24 mouse cellular contexts compared by ENCODE assay signal in genomic region chr9:48771504-48771903, GRCm38 (mm10).
"Had no signal": no experiment of that assay in that cellular context is flagged by ENCODE, and none has a peak within 500 bp of the region (broad histone marks: within the 10 kb centered on the region; RNA-seq: fewer than 3 reads in every experiment).

No protein-coding gene starts in this region.

- H3K9me3 ChIP-seq: intestine, embryonic 15.5 days; kidney, embryonic 15.5 days; limb, embryonic 13.5 days; liver, embryonic 12.5 days; liver, embryonic 15.5 days; lung, embryonic 15.5 days; midbrain, embryonic 12.5 days; midbrain, embryonic 15.5 days; neural tube, embryonic 12.5 days; neural tube, embryonic 15.5 days; stomach, embryonic 15.5 days had no signal

- H3K4me2 ChIP-seq: intestine, embryonic 15.5 days; kidney, embryonic 15.5 days; limb, embryonic 13.5 days; liver, embryonic 12.5 days; liver, embryonic 15.5 days; lung, embryonic 15.5 days; midbrain, embryonic 12.5 days; midbrain, embryonic 15.5 days; neural tube, embryonic 12.5 days; neural tube, embryonic 15.5 days; stomach, embryonic 15.5 days had no signal

- H3K27ac ChIP-seq: intestine, embryonic 15.5 days; kidney, embryonic 15.5 days; limb, embryonic 13.5 days; liver, embryonic 12.5 days; liver, embryonic 15.5 days; lung, embryonic 15.5 days; midbrain, embryonic 12.5 days; midbrain, embryonic 15.5 days; neural tube, embryonic 12.5 days; neural tube, embryonic 15.5 days; stomach, embryonic 15.5 days had no signal

- H3K9ac ChIP-seq: intestine, embryonic 15.5 days; kidney, embryonic 15.5 days; limb, embryonic 13.5 days; liver, embryonic 12.5 days; liver, embryonic 15.5 days; lung, embryonic 15.5 days; midbrain, embryonic 12.5 days; midbrain, embryonic 15.5 days; neural tube, embryonic 12.5 days; neural tube, embryonic 15.5 days; stomach, embryonic 15.5 days had no signal

- H3K36me3 ChIP-seq: intestine, embryonic 15.5 days; kidney, embryonic 15.5 days; limb, embryonic 13.5 days; liver, embryonic 12.5 days; liver, embryonic 15.5 days; lung, embryonic 15.5 days; midbrain, embryonic 12.5 days; midbrain, embryonic 15.5 days; neural tube, embryonic 12.5 days; neural tube, embryonic 15.5 days; stomach, embryonic 15.5 days had no signal

- H3K4me1 ChIP-seq: intestine, embryonic 15.5 days; kidney, embryonic 15.5 days; limb, embryonic 13.5 days; liver, embryonic 12.5 days; liver, embryonic 15.5 days; lung, embryonic 15.5 days; midbrain, embryonic 12.5 days; neural tube, embryonic 12.5 days; neural tube, embryonic 15.5 days; stomach, embryonic 15.5 days had no signal

- ATAC-seq: intestine, embryonic 15.5 days; liver, embryonic 12.5 days; midbrain, embryonic 15.5 days had no signal

- H3K27me3 ChIP-seq: intestine, embryonic 15.5 days; kidney, embryonic 15.5 days; liver, embryonic 15.5 days; lung, embryonic 15.5 days; midbrain, embryonic 12.5 days; midbrain, embryonic 15.5 days; neural tube, embryonic 12.5 days; neural tube, embryonic 15.5 days; stomach, embryonic 15.5 days had no signal

- H3K4me3 ChIP-seq: intestine, embryonic 15.5 days; kidney, embryonic 15.5 days; limb, embryonic 13.5 days; liver, embryonic 12.5 days; liver, embryonic 15.5 days; lung, embryonic 15.5 days; midbrain, embryonic 12.5 days; midbrain, embryonic 15.5 days; neural tube, embryonic 12.5 days; neural tube, embryonic 15.5 days; stomach, embryonic 15.5 days had no signal

- DNase-seq: kidney, adult 11 months; kidney, adult 8-10 months; kidney, postnatal 10 days; kidney, postnatal 36 days; left cerebral cortex, postnatal 4 days; liver; lung, adult 18-20 months; right cerebral cortex, adult 18-20 months; right cerebral cortex, postnatal 14 days; right cerebral cortex, postnatal 4 days; spleen, adult 18-20 months; thymus, adult 18-20 months; thymus, postnatal 36 days had no signal
